Mouse (Mus musculus) lung, adult 18-20 months (tissue): ENCODE data around the gene St6galnac3.

Experiments used
- DNase-seq, 2 experiments: peaks; one replicate each; pipeline ENCODE4 v3.0.0; 2022; ENCODE audit warnings: mixed read lengths in 2 of 2

St6galnac3 gene

GRCm38 (mm10) chr3:153733364-153734159 lies 8.6 kb upstream of the St6galnac3 start:
- no peak for DNase-seq

- no peak for DNase-seq
Observed at GRCm38 (mm10) chr3:153732749-153733148, 7.8 kb upstream of the St6galnac3 start.

GRCm38 (mm10) chr3:153732035-153732434 lies 7.1 kb upstream of the St6galnac3 start:
- DNase-seq = peak in 1 of 2 experiments; percentile 33

- DNase-seq = no peak
Observed at GRCm38 (mm10) chr3:153728577-153728976, 3.6 kb upstream of the St6galnac3 start.

- no peak for DNase-seq
Observed at GRCm38 (mm10) chr3:153723467-153724079, 1.4 kb downstream of the St6galnac3 start.

- peak in 1 of 2 experiments; percentile 31 for DNase-seq
Observed at GRCm38 (mm10) chr3:153721525-153721924, 3.4 kb downstream of the St6galnac3 start.

- no peak for DNase-seq
Observed at GRCm38 (mm10) chr3:153720922-153721321, 4.1 kb downstream of the St6galnac3 start.

GRCm38 (mm10) chr3:153720296-153720695 lies 4.7 kb downstream of the St6galnac3 start:
- no peak for DNase-seq

- DNase-seq = no peak
Observed at GRCm38 (mm10) chr3:153719256-153719970, 5.6 kb downstream of the St6galnac3 start.

GRCm38 (mm10) chr3:153718724-153719123 lies 6.2 kb downstream of the St6galnac3 start:
- DNase-seq = no peak

GRCm38 (mm10) chr3:153717742-153718141 lies 7.2 kb downstream of the St6galnac3 start:
- no peak for DNase-seq

- DNase-seq = peak in 1 of 2 experiments; percentile 28
Observed at GRCm38 (mm10) chr3:153715646-153716045, 9.3 kb downstream of the St6galnac3 start.

GRCm38 (mm10) chr3:153710545-153710944 lies 14.4 kb downstream of the St6galnac3 start:
- DNase-seq = peak in 1 of 2 experiments; percentile 33

- DNase-seq = no peak
Observed at GRCm38 (mm10) chr3:153707687-153708086, 17.3 kb downstream of the St6galnac3 start.

- no peak for DNase-seq
Observed at GRCm38 (mm10) chr3:153706901-153707300, 18.1 kb downstream of the St6galnac3 start.

- no peak for DNase-seq
Observed at GRCm38 (mm10) chr3:153701752-153702740, 22.9 kb downstream of the St6galnac3 start.

- DNase-seq = no peak
Observed at GRCm38 (mm10) chr3:153701172-153701571, 23.8 kb downstream of the St6galnac3 start.

- DNase-seq = no peak
Observed at GRCm38 (mm10) chr3:153699086-153699485, 25.9 kb downstream of the St6galnac3 start.

GRCm38 (mm10) chr3:153692978-153693377 lies 32.0 kb downstream of the St6galnac3 start:
- DNase-seq = no peak

GRCm38 (mm10) chr3:153692206-153692813 lies 32.7 kb downstream of the St6galnac3 start:
- DNase-seq = no peak

GRCm38 (mm10) chr3:153691537-153691936 lies 33.4 kb downstream of the St6galnac3 start:
- DNase-seq = no peak

- DNase-seq = no peak
Observed at GRCm38 (mm10) chr3:153690553-153690952, 34.4 kb downstream of the St6galnac3 start.
